Mouse (Mus musculus) kidney, postnatal 10 days (tissue): ENCODE measurements around the gene Ints7.

Experiments used
- DNase-seq: peaks from one replicate; pipeline ENCODE4 v3.0.0; 2021; ENCODE audit warnings: mixed read lengths

The Ints7 gene

DNA sequence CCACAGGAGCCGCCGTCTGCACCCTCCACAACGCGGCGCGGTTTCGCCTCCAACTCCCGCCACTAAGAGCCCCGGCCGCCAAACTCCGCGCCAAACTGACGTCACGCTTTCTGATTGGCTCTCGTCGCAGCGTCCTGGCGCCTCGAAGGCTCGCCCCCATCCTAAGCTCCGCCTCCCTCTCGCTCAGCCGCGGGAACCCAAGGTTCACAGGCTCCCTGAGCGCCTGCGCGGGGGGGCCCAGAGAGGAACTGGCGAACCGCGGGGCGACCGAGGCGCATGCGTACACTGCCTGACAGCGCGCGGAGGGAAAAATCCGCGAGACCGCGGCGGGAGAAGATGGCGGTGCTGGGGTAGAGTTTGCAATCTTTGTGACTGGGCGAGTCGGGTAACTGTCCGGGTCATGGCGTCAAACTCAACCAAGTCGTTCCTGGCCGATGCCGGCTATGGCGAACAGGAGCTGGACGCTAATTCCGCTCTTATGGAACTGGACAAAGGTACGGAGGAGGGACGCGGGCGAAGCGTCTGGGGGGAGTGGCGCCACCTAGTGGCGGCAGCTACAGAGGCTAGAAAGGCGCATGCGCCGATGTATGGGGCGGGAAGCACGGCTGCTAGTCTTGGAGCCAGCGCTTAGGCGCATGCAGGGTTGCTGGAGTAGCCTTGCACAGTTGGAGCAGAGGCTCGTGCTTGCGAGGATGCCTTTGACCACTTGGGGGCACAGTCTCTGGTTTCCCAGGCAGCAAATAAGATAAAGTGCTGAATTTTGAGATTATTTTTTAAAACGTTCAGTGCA, at the start of gene Ints7, which contains the start of gene Dtl:
TSS of gene Ints7 (plus strand) at position 179 of the 790 bp plus-strand sequence.
TSS of gene Dtl (minus strand) at position 87 of the 790 bp plus-strand sequence.
- DNase-seq = peak; percentile 100

DNA sequence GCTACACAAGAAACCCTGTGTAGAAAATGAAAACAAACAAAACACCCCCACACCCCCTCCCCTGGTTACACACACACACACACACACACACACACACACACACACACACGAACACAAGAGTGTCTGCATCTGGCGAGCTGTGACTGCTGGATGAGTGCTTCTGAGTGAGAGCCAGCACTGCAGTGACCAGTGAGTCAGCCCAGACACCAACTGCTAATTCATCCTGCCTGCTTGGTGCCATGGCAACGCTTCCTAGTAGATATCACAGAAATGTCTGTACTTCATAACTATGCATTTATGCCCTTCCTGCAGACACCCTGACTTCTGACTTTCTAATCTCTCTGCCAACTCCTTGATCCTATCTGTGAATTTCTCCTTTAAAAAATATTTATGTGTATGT, 48.3 kb upstream of the Ints7 start:
- no peak for DNase-seq

DNA sequence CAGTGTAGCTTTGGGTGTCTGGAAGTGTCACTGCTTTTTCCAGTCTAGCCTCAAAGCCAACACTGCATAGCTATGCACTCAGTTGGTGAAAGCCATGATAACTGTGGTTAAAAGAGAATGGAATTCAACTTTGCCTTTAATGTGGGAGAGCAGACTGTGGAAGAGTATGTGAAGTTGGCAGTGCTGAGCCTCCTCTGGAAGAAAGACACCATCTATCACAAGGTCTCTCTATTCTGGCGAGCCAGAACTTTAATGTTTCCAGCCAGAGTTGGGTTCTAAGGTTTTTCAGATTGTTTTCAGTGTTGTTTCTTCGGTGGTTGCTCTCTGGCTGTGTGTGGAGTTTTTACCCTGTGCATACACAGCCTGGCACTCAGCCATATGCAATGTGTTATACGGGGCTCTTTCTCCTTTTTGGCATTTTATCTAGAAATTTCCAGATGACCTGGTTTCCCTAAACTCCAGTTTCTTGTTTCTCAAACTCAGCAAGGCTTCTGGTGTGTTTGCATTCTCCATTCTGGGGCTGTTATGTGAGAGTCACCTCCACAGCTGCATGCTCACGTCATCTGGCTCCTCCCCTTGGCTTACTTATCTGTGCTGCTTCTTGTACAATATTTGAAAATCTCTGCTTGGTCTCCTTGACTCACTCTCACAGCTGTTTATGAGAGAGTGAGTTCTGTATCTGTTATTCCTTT, 47.4 kb upstream of the Ints7 start:
- DNase-seq = no peak

DNA sequence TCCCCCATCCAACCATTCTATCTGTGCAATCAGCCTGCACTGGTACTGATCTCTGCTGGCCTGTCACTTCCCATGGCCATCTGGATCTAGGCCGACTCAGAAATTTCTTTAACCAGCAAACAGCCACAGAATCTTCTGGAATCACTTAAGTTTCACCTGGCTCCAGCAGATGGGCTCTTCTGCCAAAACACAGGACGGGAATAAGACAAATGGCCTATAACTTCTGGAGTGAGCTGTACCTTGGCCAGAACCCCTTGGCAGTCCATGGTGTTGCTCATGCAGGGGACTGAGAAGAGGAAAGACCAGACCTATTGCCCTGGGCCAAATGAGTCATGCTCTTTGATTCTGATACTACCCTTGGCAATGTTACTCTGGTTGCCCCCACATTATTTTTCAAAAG, 46.0 kb upstream of the Ints7 start:
- DNase-seq = no peak

DNA sequence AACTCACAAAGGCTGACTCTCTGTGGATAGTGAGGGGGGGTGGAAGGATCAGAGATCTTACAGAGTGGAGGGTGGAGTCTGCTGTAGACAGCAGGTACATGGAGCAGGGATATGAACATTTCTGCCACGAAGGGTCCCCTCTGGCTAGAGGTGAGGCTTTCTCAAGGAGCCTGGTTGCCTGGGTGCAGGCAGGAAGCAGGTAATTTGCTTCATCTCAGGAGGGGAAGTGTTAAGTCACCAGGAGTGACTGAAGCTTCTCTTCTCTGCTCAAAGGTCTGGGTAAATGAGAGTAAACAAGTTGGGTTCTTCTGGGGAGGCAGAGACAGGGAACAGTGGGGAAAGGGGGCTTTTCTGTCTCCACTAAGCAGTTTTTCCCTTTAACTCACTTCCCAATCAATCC, 44.4 kb upstream of the Ints7 start:
- no peak for DNase-seq

DNA sequence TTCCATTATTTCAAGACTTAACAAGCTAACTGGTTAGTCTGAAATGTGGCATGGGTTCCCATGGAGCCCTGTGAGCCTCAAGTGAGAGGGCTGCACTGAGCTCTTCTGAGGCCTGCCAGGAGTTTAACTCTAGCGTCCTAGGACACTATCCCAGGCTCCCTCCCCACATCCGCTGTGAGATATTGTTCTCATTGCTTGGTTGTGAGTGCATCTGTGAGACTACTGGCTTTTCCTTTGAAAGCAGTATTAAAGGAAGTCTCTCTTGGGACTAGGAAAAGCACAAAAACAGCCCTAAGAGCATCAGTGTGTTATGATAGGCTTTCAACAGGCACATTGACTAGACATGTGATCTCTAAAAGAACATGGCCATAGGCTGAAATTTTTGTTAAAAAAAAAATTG, 40.5 kb upstream of the Ints7 start:
- DNase-seq = no peak

DNA sequence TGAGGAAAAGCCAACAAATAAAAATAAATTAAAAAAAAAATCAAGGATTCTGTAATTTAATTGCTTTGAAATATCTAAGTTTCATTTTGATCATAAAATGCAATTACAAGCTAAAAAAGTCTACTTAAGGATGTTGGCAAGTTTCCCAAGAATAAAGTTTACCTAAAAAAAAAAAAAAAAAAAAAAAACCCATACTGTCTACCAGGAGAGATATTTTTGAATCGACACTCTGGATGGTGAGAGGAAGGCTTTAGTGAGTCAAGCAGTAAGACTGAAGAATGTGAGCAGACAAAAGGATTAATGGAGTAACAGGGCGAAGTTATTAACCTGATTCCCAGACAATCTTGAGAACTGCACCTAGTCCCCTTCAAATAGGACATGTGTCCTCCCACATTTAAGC, 35.1 kb upstream of the Ints7 start:
- no peak for DNase-seq

DNA sequence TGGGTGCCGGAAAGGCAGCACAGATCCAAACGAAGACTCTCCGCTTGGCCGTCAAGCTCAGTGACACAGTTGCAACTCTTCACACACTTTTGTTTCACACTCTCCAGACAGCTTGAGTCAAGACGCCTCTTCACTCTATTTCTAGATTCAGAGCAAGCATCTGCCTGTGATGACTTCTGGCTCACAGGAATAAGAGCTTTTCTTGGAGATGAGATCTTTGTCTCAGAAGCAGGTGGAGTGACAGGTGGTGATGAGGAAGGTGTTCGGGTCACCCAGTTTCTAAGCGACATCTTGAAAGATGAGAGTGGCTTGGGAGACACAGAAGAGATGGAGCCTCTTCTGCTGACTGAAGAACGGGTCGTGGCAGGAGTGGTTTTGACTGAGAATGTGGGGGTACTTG, 34.4 kb upstream of the Ints7 start:
- DNase-seq = no peak

DNA sequence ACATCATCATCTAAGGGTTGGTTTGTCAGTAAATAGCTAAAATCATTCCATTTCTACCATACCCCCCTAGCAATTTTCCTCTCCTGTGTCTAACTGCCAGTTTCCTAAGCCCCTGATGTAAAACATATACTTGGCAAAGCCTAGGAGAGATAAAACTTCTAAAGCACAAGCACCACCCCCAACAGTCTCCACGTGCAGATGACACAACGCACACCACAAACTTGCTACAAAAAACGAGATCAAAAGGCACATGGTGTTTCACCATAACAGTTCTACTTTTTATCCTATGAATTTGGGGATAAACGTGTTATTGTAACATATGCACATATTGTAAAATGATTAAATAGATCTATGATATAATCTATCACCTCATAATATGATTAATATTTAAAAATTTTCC, 33.8 kb upstream of the Ints7 start:
- no peak for DNase-seq

DNA sequence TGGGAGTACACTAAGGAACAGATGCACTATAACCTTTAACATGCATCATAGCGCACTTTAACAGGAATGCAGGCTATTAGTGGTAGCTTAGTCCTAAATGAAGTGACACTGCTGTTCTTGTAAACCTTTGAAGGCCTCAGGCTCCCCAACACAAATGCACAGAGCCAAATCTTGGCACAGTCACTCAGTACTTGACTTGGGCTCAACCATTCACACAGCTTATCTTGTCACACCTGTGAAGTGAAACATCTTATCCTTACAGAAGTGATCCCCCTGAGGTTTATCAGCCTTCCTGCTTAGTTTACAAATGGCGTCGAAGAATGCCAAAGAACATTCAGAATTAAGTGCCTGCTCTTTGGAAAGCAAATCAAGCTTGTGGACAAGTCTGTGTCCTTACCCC, 31.7 kb upstream of the Ints7 start:
- DNase-seq = no peak

DNA sequence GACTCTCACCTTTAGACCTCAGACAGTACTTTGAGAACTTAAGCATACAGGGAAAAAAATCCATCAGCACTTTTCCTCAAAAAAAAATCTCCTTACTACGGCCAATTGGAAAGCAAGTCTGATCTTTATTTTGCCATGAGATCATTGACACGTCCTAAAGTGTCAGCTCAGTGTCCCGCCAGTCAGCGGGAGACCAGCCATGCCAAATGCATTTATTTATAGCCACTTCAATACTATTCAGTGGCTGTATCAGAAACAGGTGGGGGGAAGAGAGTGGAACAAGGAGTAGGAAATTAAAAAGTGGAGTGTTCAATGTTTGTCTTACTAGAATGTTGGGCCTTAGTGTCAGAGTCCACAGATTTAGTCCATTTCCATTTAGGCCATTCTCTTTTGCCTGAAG, 24.6 kb upstream of the Ints7 start:
- no peak for DNase-seq

DNA sequence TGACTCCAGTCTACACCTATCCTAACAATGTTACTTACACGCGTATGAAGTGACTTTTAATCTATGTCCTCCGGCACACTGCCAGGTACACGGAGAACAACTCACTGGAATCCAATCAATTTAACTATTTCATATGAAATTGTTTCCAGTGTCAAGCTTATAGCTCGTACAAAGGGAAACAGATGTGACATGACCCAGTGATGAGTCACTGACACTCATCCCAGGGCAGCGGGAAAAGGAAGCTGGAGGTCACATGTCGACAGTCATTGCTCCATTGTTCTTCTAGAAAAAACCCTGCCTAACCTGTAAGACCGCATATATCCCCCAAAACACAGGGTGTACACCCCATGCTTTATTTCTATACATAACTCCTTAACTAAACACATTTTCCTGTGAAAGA, 18.3 kb upstream of the Ints7 start:
- peak; percentile 40 for DNase-seq

DNA sequence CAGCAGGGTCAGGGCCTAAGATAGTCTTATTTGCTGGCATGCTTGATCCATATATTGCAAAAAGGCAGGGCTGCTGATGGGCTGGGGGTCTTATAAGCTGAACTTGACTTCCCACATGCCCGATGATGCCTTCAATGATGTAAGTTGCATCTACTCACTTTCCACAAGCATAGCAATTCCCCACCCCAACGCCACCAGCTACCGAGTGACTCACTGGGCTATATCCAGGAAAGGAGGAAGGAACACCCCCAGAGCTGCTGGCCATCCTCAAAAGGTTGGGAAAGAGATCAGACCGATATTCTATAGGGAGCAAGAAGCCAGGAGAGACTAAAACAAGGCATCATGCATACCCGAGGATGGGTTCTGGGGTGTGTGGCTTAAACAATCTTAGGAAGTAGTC, 15.7 kb upstream of the Ints7 start:
- DNase-seq = peak; percentile 23

DNA sequence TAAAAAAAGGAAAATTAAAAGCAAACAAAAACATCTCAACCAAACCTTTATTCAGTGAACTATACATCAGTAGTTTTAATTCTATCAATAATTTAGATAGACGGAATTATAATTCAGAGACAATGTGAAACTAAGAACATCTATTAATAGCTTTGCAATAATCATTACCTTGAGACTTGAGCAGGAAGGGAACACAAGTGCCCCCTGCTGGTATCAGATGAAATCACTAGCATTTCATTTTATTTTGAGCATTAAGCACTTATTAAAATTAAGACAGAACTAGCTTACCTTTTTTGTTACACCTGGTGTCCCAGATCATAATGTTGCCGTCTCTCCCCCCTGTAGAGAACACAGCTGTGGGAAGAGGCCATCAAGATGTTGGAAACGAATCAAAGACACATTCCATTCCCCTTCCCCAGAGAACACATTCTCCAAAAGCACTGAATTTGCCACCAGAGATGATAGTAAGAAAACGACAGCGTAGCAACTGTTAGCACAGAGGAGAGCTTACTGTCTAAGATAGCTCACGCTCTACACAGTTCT, 12.5 kb upstream of the Ints7 start:
- DNase-seq = peak; percentile 45

DNA sequence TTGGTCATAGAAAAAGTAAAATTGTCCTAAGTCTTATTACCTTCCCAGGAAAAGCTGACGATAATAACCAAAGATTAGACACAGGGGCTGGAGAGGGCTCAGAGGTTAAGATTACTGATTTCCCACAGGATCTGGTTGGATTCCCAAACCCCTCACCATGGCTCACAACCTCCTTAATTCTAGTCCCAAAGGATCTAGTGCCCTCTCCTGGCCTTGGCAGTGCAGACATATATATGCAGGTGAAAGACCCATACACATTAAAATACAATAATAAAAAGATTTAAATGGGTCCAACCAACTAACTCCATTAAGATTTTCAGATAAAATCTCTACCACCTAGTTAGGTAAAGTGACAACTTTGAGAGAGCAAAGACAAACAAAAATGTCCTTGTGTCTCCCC, 7.6 kb upstream of the Ints7 start:
- peak; percentile 53 for DNase-seq

DNA sequence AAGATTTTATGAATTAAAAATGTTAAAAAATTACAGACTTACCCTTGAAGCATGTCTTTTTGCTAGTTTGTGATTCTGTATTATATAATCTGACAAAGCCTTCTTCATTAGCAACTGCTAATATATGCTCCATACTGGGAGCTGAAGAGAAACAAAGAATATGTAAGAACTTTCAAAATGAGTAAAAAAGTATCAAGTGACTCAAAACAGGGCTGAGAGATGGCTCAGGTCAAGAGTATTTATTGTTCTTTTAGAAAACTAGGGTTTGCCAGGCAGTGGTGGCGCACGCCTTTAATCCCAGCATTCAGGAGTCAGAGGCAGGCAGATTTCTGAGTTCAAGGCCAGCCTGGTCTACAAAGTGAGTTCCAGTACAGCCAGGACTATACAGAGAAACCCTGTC, 5.8 kb upstream of the Ints7 start:
- no peak for DNase-seq

DNA sequence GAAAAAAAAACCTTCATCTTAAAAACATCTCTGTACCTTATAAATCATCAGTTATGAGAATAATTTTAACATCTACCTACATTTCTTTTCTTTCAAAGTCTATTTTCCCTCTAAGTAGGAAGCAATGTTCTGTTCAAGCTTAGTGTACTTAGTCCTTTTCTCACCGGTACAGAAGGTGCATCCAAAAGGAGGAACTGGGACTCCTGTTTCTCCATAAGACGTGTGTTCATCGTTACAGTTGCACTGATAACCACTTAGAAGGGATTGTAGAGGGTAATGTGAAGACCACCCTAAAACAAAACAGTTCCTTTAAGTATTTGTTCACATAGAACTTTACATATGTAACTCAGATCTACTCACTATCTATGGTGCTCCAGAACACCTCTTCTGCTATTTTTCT, 5.0 kb upstream of the Ints7 start:
- no peak for DNase-seq

DNA sequence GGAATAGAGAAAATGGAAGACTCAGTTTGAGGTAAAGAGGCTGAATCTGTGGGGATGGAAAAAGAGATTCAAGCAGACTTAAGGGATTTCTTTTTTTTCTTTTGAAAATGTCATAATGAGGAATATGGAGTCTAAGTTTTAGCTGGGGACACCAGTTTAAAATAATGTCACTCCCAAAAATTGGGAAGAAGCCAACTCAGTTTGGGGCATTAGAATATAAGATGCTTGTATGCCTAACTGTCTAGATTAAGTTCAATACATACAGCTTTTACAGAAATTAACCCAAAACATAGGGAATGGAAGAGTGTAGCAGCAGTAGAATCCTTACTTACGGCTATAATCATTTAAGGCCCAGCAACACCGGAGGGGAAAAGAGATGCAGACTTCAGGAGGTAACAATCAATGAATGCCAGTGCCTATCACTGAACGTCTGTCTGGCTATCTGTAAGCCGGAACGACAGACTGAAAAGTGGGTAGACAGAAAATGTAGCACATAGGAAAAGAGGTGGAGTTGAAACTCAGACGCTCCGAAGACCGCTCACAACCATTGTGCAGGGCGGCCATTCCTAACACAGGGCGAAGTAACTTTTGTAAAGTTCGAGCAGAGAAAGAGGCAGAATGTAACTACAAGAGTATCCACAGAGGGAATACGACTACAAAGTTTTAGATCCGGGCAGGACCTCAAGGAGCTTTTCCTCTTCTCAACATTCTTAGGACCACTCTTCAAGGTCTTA, 1.4 kb upstream of the Ints7 start:
- DNase-seq = no peak

DNA sequence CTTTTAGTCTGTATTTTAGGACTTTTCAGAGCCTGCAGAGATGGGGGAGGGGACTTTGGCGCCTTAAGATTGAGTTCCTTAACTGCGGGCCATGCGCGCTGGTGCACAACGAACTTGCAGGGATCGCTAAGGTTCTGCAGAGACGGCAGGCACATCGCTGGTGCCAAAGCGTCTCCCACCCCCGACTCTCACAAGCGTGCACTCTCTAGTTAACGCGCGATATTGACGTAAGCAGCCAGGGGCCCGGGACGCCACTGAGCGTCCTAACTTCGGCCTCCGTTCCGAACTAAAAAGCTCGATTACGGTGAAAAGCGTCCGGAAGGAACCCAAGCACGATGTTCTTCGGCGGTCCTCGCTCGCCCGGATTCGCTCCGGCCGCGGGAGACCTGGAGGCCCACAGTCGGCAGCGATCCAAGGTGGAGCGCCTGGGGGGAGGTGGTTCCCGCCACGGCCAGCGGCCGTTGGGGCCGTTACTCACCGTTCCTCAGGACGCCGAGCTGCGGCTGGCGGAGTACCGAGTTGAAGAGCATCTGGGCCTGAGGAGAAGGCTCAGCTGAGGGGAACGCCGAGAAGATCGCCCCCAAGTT, 472 bp upstream of the Ints7 start:
- DNase-seq = peak; percentile 74

DNA sequence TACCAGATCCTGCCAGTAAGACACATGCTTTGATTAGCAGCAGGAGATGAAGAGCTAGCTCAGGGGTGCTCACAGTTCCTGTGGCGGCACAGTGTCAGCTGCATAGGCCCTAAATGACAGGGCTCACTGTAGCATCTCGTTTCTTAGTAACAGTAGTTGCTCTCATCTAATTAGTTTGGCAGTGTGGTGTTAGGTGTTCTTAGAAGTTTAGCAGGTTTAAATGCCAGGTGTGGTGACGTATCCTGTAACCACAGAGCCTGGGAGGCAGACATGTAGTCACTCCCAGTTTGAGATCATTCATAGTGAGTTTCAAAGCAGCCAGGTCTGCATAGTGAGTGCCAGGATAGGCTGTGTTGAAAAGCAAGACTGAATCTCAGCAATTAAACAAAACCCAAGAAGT, 4.1 kb downstream of the Ints7 start:
- no peak for DNase-seq

DNA sequence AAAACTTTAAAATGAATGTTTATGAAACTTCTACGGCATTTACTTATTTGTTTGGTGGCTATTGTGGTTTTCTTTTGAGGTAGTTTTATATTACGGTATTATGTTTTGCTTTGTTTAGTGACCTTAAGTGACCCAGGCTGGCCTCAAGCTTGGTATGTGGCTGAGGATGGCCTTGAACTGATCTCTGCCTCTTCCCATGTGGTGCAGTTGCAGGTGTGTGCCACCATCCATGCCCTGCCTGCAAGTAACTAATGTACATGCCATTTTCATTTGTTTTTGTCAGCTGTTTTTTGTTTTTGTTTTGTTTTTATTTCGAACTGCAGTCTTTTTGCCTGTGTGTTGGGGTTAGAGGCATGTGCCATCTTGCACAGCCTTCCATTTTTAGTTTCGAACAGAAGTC, 6.2 kb downstream of the Ints7 start:
- no peak for DNase-seq

DNA sequence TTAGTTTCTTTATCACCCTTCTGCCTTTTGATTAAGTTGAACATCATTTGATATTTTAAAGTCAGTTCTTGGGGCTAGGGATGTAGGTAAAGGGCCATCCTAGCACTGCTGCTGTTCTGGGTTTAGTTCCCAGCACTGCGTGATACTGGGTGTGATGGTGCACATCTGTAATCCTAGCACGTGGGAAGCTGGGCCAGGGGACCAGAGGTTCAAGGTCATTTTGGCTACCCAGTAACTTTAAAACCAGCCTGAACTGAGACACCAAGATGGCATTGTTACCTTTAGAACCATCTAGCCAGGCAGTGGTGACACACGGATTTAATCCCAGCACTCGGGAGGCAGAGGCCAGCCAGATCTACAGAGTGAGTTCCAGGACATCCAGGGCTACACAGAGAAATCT, 8.4 kb downstream of the Ints7 start:
- DNase-seq = no peak

DNA sequence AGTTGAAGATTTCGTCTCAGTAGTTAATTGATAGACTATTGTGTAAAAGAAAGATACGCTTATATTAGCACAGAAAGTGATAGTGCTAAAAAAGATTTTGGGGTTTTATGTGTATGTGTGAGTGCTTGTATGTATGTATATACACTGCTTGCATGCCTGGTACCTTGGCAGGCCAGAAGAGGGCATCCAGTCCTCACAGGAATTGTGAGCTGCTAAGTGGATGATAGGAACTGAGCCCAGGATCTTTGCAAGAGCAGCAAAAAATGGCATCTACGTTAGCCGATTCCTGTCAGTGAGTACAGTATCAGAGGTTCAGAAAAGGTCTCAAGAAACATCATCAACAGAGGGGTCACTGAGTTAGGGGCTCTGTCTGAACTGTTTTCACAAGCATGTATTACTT, 9.0 kb downstream of the Ints7 start:
- no peak for DNase-seq
